Mouse (Mus musculus): ENCODE results near the gene Smarcad1. TPM values are rescaled to one million over a fixed set of nuclear protein-coding genes. Genes with fewer than 3 reads are reported as not detected.
"Not testable (repeated sequence)": the region's sequence is repeated elsewhere in the genome, so short reads cannot be mapped to it uniquely, and the experiment has no call there.

Smarcad1 gene
- 17.4 and 19.6 TPM in 2 replicates for polyA plus RNA-seq (2015; fragmentation: Nextera tagmentation; extraction: Ambion mirVana)

DNA sequence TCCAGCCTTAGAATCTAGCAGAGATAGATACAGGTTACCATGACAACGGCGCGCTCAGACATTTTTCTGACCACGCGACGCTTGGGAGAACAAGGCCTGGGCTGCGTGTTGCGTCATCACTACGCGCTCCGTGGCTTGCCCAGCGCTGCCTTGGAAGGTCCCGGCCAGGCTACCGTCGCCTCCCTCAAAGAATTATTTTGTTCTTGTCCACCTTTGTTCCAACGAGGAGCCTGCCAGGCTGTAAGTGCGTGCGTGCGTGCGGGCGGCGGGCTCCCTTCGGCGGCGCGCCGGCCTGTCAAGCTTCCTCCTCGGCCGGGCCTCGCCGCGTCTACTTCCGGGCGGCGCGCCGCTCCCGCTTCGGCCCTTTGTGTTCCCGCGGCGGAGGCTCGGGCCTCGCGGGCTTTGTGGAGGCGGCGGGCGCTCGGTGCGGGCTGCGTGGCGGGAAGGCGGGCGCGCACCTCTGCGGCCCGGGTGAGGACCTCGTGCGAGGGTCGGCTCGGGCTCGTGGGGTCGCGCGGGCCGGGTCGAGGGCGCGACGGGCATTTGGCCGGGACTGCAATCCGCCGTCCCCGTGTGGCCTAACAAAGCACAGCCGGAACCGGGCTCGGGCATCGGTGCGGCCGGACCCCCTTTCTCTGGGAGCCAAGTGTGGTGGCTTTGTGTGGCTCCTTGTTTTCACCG lies at the start of gene Smarcad1:
Gene Smarcad1, plus strand, starts transcription at position 93 of the 681 bp plus-strand sequence.
- Histone ChIP-seq H3K4me1 (ENCODE audit: insufficient read depth) (peaks cover 8% of the 10 kb centered on the region), H3K9me3 (ENCODE audit: low read length) (no peaks in the 10 kb centered on the region), H3K4me2 (ENCODE audit: low read depth, low read length) (peak within 1 kb of the TSS; percentile 93), H3K36me3 (replicated peaks; ENCODE audit: insufficient read depth, low read length) (peaks cover 21% of the 10 kb centered on the region), H3K27me3 (ENCODE audit: insufficient read depth, low read length) (no peaks in the 10 kb centered on the region), H3K9ac (replicated peaks) (peak within 1 kb of the TSS; percentile 97), H3K4me3 (ENCODE audit: low read depth, low read length) (peak within 1 kb of the TSS; percentile 92), H3K27ac (ENCODE audit: low read depth) (peak within 1 kb of the TSS; percentile 91)
- DNase-seq (peak; percentile 89), ATAC-seq (peak; percentile 96)
- whole genome bisulfite sequencing (ENCODE audit: insufficient replicate concordance): 3% methylated on average over 78 of the region's 81 CpGs
- TF ChIP-seq EP300 (IDR thresholded peaks at IDR 0.05; ENCODE audit: low read depth) (no peak), CTCF (IDR thresholded peaks at IDR 0.05; ENCODE audit: low read depth) (no peak)

DNA sequence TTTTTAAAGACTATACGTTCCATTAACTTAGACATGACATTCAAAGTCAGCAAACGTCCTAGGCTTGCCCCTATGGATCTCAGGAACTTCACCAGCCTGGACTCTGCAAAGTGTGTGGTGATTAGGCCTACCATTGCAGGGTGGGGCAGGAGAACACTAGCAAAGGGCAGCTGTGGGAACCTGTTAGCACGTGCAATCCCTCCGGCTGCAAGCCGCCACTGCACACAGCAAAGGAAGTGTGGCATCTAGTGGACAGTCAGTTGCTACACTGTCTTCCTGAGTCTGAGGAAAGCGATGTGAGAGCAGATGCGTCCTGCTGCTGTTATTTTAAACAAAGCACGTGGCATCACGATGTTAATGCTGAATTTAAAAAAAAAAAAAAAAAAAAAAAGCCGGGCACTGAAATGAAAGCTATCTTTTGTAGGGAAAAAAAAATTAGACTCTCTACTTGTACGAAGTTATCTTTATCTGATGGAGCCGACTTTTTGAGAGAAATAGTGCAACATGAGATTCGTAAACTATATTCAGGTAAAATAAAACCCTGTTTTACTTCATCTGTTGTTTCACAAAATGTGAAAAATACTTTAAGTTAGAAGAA lies 45.5 kb upstream of the Smarcad1 start:
- DNase-seq (no peak), ATAC-seq (no peak; the same call in 1 of the 2 replicates)
- H3K9me3 ChIP-seq (ENCODE audit: low read length): no peaks in the 10 kb centered on the region
- 27% methylated on average over 13 of the region's 13 CpGs for WGBS (ENCODE audit: insufficient replicate concordance)
- no peak overlapping the region for H3K9ac ChIP-seq (replicated peaks)
- H3K4me1 ChIP-seq (ENCODE audit: insufficient read depth): no peaks in the 10 kb centered on the region
- no peaks in the 10 kb centered on the region for H3K36me3 ChIP-seq (replicated peaks; ENCODE audit: insufficient read depth, low read length)
- H3K4me2 ChIP-seq (ENCODE audit: low read depth, low read length): no peak overlapping the region
- no peak for TF ChIP-seq EP300 (IDR thresholded peaks at IDR 0.05; ENCODE audit: low read depth)
- TF ChIP-seq CTCF (IDR thresholded peaks at IDR 0.05; ENCODE audit: low read depth): peak; percentile 36
- no peak overlapping the region for H3K27ac ChIP-seq (ENCODE audit: low read depth)
- H3K4me3 ChIP-seq (ENCODE audit: low read depth, low read length): no peak overlapping the region
- H3K27me3 ChIP-seq (ENCODE audit: insufficient read depth, low read length): no peaks in the 10 kb centered on the region

DNA sequence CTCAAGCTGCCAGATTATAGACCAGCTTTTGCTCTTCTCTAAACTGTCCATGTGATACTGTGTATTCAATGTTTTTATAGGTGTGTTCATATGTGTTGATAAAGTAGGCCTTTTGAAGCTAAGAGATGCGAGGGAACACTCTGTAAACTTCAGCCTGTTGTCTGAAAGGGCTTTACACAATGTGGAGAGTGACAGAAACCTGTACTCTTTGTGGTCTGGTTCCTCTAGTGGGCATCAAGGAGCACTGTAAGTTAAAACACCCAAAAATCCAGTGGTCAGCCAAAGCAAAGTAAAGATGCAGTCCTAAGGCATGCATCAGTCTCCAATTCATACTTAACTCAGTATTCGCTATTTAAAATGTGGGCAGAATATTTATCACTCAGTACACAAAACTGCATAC lies 44.6 kb upstream of the Smarcad1 start:
- no peak overlapping the region for H3K27ac ChIP-seq (ENCODE audit: low read depth)
- DNase-seq: no peak
- TF ChIP-seq EP300 (IDR thresholded peaks at IDR 0.05; ENCODE audit: low read depth): no peak
- no peak for TF ChIP-seq CTCF (IDR thresholded peaks at IDR 0.05; ENCODE audit: low read depth)
- H3K9me3 ChIP-seq (ENCODE audit: low read length): no peaks in the 10 kb centered on the region
- WGBS (ENCODE audit: insufficient replicate concordance): 81% methylated on average over 2 of the region's 2 CpGs
- H3K4me2 ChIP-seq (ENCODE audit: low read depth, low read length): no peak overlapping the region
- H3K4me1 ChIP-seq (ENCODE audit: insufficient read depth): no peaks in the 10 kb centered on the region
- no peak overlapping the region for H3K9ac ChIP-seq (replicated peaks)
- no peak overlapping the region for H3K4me3 ChIP-seq (ENCODE audit: low read depth, low read length)
- ATAC-seq: no peak
- H3K36me3 ChIP-seq (replicated peaks; ENCODE audit: insufficient read depth, low read length): no peaks in the 10 kb centered on the region
- H3K27me3 ChIP-seq (ENCODE audit: insufficient read depth, low read length): no peaks in the 10 kb centered on the region

DNA sequence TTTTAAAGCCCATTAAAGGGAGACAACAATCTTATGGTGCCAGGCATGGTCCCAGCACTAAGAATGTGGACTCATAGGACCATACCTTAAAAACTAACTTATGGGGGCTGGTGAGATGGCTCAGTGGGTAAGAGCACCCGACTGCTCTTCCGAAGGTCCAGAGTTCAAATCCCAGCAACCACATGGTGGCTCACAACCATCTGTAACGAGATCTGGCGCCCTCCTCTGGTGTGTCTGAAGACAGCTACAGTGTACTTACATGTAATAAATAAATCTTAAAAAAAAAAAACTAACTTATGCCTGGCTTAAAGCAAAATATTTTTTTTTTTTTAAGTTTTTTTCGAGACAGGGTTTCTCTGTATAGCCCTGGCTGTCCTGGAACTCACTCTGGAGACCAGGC lies 41.6 kb upstream of the Smarcad1 start:
- H3K27ac ChIP-seq (ENCODE audit: low read depth); H3K9me3 ChIP-seq (ENCODE audit: low read length); DNase-seq; H3K9ac ChIP-seq (replicated peaks); H3K4me1 ChIP-seq (ENCODE audit: insufficient read depth); H3K27me3 ChIP-seq (ENCODE audit: insufficient read depth, low read length); H3K36me3 ChIP-seq (replicated peaks; ENCODE audit: insufficient read depth, low read length); H3K4me2 ChIP-seq (ENCODE audit: low read depth, low read length); H3K4me3 ChIP-seq (ENCODE audit: low read depth, low read length); ATAC-seq: not testable (repeated sequence)
- WGBS (ENCODE audit: insufficient replicate concordance): 66% methylated on average over 5 of the region's 5 CpGs

DNA sequence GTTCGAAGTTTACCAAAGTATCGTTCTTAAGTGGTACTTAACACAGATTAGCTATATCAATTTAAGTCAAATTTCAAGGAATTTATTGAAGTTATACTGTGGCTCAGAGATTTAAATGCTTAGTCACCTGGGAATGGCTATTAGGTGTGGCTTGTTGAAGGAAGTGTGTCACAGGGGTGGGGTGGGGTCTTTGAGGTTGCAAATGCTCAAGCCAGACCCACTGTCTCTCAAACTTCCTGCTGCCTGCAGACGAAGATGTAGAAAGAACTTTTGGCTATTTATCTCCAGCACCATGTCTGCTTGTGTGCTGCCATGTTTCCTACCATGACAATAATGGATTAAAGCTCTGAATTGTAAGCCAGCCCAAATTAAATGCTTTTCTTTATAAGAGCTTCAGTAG lies 40.2 kb upstream of the Smarcad1 start:
- no peak for ATAC-seq
- no peaks in the 10 kb centered on the region for H3K9me3 ChIP-seq (ENCODE audit: low read length)
- 69% methylated on average over 3 of the region's 3 CpGs for WGBS (ENCODE audit: insufficient replicate concordance)
- no peak for TF ChIP-seq EP300 (IDR thresholded peaks at IDR 0.05; ENCODE audit: low read depth)
- TF ChIP-seq CTCF (IDR thresholded peaks at IDR 0.05; ENCODE audit: low read depth): no peak
- no peak overlapping the region for H3K9ac ChIP-seq (replicated peaks)
- no peak for DNase-seq
- no peaks in the 10 kb centered on the region for H3K27me3 ChIP-seq (ENCODE audit: insufficient read depth, low read length)
- H3K4me2 ChIP-seq (ENCODE audit: low read depth, low read length): no peak overlapping the region
- H3K27ac ChIP-seq (ENCODE audit: low read depth): no peak overlapping the region
- H3K36me3 ChIP-seq (replicated peaks; ENCODE audit: insufficient read depth, low read length): no peaks in the 10 kb centered on the region
- H3K4me1 ChIP-seq (ENCODE audit: insufficient read depth): no peaks in the 10 kb centered on the region
- H3K4me3 ChIP-seq (ENCODE audit: low read depth, low read length): no peak overlapping the region

DNA sequence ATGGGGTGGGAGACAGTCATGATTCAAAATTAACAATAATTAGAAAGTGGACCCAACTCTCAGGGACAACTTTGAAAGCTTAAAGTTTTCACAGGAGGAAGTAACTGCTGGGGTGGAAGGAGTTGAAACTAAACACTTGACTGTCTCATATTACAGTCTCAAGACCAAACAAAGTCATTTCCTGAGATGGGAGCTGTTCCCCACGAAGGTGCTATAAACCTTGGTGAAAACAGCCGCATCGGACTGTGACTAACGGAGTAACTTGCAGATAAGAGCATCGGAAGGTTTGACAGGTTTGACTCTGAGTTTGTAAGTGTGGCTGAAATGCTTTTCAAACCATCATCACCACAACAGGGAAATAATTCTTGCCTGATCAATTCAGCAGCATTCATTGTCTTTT lies 33.5 kb upstream of the Smarcad1 start:
- DNase-seq (no peak), ATAC-seq (no peak)
- Histone ChIP-seq H3K27me3 (ENCODE audit: insufficient read depth, low read length) (no peaks in the 10 kb centered on the region), H3K4me1 (ENCODE audit: insufficient read depth) (no peaks in the 10 kb centered on the region), H3K4me2 (ENCODE audit: low read depth, low read length) (no peak overlapping the region), H3K9ac (replicated peaks) (no peak overlapping the region), H3K4me3 (ENCODE audit: low read depth, low read length) (no peak overlapping the region), H3K9me3 (ENCODE audit: low read length) (no peaks in the 10 kb centered on the region), H3K36me3 (replicated peaks; ENCODE audit: insufficient read depth, low read length) (no peaks in the 10 kb centered on the region), H3K27ac (ENCODE audit: low read depth) (no peak overlapping the region)
- TF ChIP-seq EP300 (IDR thresholded peaks at IDR 0.05; ENCODE audit: low read depth): no peak
- no peak for TF ChIP-seq CTCF (IDR thresholded peaks at IDR 0.05; ENCODE audit: low read depth)
- 26% methylated on average over 5 of the region's 5 CpGs for WGBS (ENCODE audit: insufficient replicate concordance)
